Mouse (Mus musculus) hindbrain, embryonic 12.5 days (tissue): ENCODE results near the gene Spata31d1b. TPM values are rescaled to one million over a fixed set of nuclear protein-coding genes. Genes with fewer than 3 reads are reported as not detected.

Source experiments
- ATAC-seq: fragments of 200-750 bp; cut with Nextera tagmentation; 2 replicates; pipeline ENCODE4 v1.8.0; 2017; ENCODE audit warnings: moderate TSS enrichment; ENCODE audit not compliant: low FRiP score
- H3K27ac ChIP-seq: fragments of 300-500 bp; sonication (generic); 2 replicates; pipeline ENCODE4 v1.5.1; 2016; ENCODE audit warnings: mild to moderate bottlenecking
- H3K27me3 ChIP-seq: fragments of 300-500 bp; sonication (generic); 2 replicates; pipeline ENCODE4 v1.6.1; 2016; ENCODE audit warnings: mild to moderate bottlenecking
- H3K36me3 ChIP-seq: fragments of 300-500 bp; sonication (generic); 2 replicates; pipeline ENCODE4 v1.6.1; 2016; ENCODE audit warnings: mild to moderate bottlenecking
- H3K4me1 ChIP-seq: fragments of 300-500 bp; sonication (generic); 2 replicates; pipeline ENCODE4 v1.6.1; 2016
- H3K4me2 ChIP-seq: fragments of 300-500 bp; sonication (generic); replicated peaks from 2 replicates; pipeline ENCODE4 v1.6.1; 2016; ENCODE audit warnings: mild to moderate bottlenecking
- H3K4me3 ChIP-seq: fragments of 300-500 bp; sonication (generic); 2 replicates; pipeline ENCODE4 v1.5.1; 2016; ENCODE audit warnings: mild to moderate bottlenecking
- H3K9ac ChIP-seq: fragments of 300-500 bp; sonication (generic); 2 replicates; pipeline ENCODE4 v1.6.1; 2016; ENCODE audit warnings: mild to moderate bottlenecking, moderate library complexity
- H3K9me3 ChIP-seq: fragments of 300-500 bp; sonication (generic); replicated peaks from 2 replicates; pipeline ENCODE4 v1.6.1; 2016; ENCODE audit warnings: mild to moderate bottlenecking
- WGBS: fragments of 180-500 bp; shearing (Covaris S2); methylation state at CpG from one replicate; pipeline ENCODE4 v1.1.7; 2016; 5-methylcytosine and 5-hydroxymethylcytosine counted together
- polyA plus RNA-seq: library from polyadenylated mRNA; unstranded; fragments of >200 nt; fragmentation: Nextera tagmentation; extraction: Ambion mirVana; gene quantifications from 2 replicates; pipeline ENCODE4 v1.2.1, GENCODE M21; 2016

Spata31d1b gene
- polyA plus RNA-seq, 1 experiment from 2014 or later: not detected

- H3K4me1 ChIP-seq: peaks cover 15% of the 10 kb centered on the region
- no peak overlapping the region for H3K4me3 ChIP-seq
- H3K9me3 ChIP-seq: no peaks in the 10 kb centered on the region
- WGBS: 77% methylated on average over 12 of the region's 12 CpGs
- ATAC-seq: no peak
- H3K27ac ChIP-seq: no peak overlapping the region
- no peak overlapping the region for H3K9ac ChIP-seq
- no peaks in the 10 kb centered on the region for H3K27me3 ChIP-seq
- no peak overlapping the region for H3K4me2 ChIP-seq
- H3K36me3 ChIP-seq: no peaks in the 10 kb centered on the region
Measured at GRCm38 (mm10) chr13:59676316-59677229, 35.5 kb upstream of the Spata31d1b start.

- Histone ChIP-seq H3K36me3 (no peaks in the 10 kb centered on the region), H3K9me3 (no peaks in the 10 kb centered on the region), H3K4me1 (no peaks in the 10 kb centered on the region; the same call in 1 of the 2 replicates), H3K4me2 (no peak overlapping the region), H3K27ac (no peak overlapping the region), H3K9ac (no peak overlapping the region), H3K4me3 (no peak overlapping the region), H3K27me3 (no peaks in the 10 kb centered on the region)
- no peak for ATAC-seq
- 55% methylated on average over 4 of the region's 4 CpGs for WGBS
Measured at GRCm38 (mm10) chr13:59679306-59679705, 32.8 kb upstream of the Spata31d1b start.

DNA sequence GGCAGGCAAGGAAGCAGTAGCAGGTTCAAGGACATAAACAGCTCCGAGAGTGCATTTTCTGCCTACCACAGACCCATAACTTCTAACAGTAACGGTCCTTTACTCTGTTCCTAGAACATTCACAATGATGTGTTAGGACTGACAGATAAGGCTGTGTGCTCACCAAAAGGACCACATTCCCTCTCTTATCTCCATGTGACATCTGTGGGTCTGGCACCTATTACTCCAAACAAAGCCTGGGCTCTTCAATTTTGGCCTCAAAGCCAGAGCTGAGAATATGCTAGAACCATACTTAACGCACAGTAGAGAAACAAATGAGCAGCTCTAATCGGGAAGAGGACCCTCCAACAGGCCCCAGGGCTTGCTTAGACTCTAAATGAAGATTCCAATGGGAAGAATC lies 32.2 kb upstream of the Spata31d1b start:
- no peaks in the 10 kb centered on the region for H3K4me1 ChIP-seq
- WGBS: 82% methylated on average over 4 of the region's 4 CpGs
- H3K9ac ChIP-seq: no peak overlapping the region
- no peaks in the 10 kb centered on the region for H3K27me3 ChIP-seq
- no peak for ATAC-seq
- H3K4me2 ChIP-seq: no peak overlapping the region
- no peaks in the 10 kb centered on the region for H3K36me3 ChIP-seq
- no peak overlapping the region for H3K27ac ChIP-seq
- no peaks in the 10 kb centered on the region for H3K9me3 ChIP-seq
- no peak overlapping the region for H3K4me3 ChIP-seq

- no peak for ATAC-seq
- Histone ChIP-seq H3K9me3 (no peaks in the 10 kb centered on the region), H3K4me2 (no peak overlapping the region), H3K9ac (no peak overlapping the region), H3K4me3 (no peak overlapping the region), H3K4me1 (no peaks in the 10 kb centered on the region), H3K27ac (no peak overlapping the region), H3K36me3 (no peaks in the 10 kb centered on the region), H3K27me3 (no peaks in the 10 kb centered on the region)
- WGBS: 37% methylated on average over 7 of the region's 7 CpGs
Measured at GRCm38 (mm10) chr13:59682629-59683028, 29.5 kb upstream of the Spata31d1b start.

DNA sequence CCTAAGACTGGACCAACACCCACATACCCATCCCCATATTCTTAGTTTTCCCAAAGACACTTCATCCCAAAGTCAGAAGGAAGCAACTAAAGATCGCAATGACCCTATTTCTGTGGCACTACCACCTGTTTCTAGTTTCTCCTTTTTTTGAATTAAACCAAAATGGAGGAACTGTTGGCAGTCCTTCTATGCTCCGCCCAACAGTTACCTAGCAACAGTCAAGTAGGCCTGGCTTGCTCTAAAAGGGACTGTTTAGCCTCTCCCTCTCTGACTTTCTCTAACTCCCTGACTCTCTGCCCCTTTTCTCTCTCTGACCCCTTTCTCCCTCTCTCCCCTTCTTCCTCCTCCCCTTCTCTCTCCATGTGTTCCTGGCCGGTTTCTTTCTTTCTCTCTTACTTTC lies 26.8 kb upstream of the Spata31d1b start:
- H3K4me3 ChIP-seq: no peak overlapping the region
- no peaks in the 10 kb centered on the region for H3K4me1 ChIP-seq
- no peak overlapping the region for H3K9ac ChIP-seq
- H3K4me2 ChIP-seq: no peak overlapping the region
- no peaks in the 10 kb centered on the region for H3K36me3 ChIP-seq
- 81% methylated on average over 3 of the region's 3 CpGs for WGBS
- H3K9me3 ChIP-seq: no peaks in the 10 kb centered on the region
- ATAC-seq: no peak
- H3K27me3 ChIP-seq: no peaks in the 10 kb centered on the region
- H3K27ac ChIP-seq: no peak overlapping the region

- Histone ChIP-seq H3K9me3 (no peaks in the 10 kb centered on the region), H3K27ac (no peak overlapping the region), H3K4me2 (no peak overlapping the region), H3K4me3 (no peak overlapping the region), H3K36me3 (no peaks in the 10 kb centered on the region), H3K27me3 (peaks cover 5% of the 10 kb centered on the region; the same call in 1 of the 2 replicates), H3K9ac (no peak overlapping the region), H3K4me1 (0 out of 2 replicates have a peak, but pooled peaks cover 2% of the 10 kb centered on the region)
- ATAC-seq: no peak
- 63% methylated on average over 13 of the region's 13 CpGs for WGBS
Measured at GRCm38 (mm10) chr13:59688338-59688770, 23.7 kb upstream of the Spata31d1b start.

- ATAC-seq: no peak
- no peak overlapping the region for H3K4me2 ChIP-seq
- H3K36me3 ChIP-seq: no peaks in the 10 kb centered on the region
- H3K9me3 ChIP-seq: no peaks in the 10 kb centered on the region
- 0 out of 2 replicates have a peak, but pooled peaks cover 2% of the 10 kb centered on the region for H3K4me1 ChIP-seq
- H3K27me3 ChIP-seq: peaks cover 9% of the 10 kb centered on the region; the same call in 1 of the 2 replicates
- 91% methylated on average over 9 of the region's 9 CpGs for WGBS
- H3K9ac ChIP-seq: no peak overlapping the region
- no peak overlapping the region for H3K4me3 ChIP-seq
- no peak overlapping the region for H3K27ac ChIP-seq
Measured at GRCm38 (mm10) chr13:59689313-59689712, 22.8 kb upstream of the Spata31d1b start.

- 96% methylated on average over 3 of the region's 3 CpGs for WGBS
- no peak overlapping the region for H3K27ac ChIP-seq
- peaks cover 9% of the 10 kb centered on the region; the same call in 1 of the 2 replicates for H3K27me3 ChIP-seq
- 0 out of 2 replicates have a peak, but pooled peaks cover 2% of the 10 kb centered on the region for H3K4me1 ChIP-seq
- ATAC-seq: no peak
- H3K4me2 ChIP-seq: no peak overlapping the region
- no peak overlapping the region for H3K9ac ChIP-seq
- no peaks in the 10 kb centered on the region for H3K36me3 ChIP-seq
- no peaks in the 10 kb centered on the region for H3K9me3 ChIP-seq
- no peak overlapping the region for H3K4me3 ChIP-seq
Measured at GRCm38 (mm10) chr13:59689843-59690242, 22.2 kb upstream of the Spata31d1b start.

DNA sequence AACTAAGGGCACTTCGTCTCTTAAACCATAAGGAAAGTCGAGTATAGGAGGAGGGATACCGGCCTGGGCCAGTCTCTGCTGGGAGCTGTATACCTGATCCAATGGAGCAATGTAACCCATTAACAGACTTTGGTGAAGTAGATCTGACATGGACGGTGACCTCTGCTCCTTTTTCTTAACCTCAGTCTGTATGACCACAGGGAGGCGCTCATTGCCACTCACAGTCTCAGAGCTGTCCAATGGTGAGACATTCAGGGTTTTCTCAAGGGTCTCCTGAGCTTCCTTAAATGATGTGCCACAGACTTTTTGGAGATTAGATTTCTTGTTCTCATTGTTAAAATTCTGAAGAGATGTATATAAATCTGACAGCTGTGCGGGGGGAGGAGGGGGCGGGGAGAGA lies 21.5 kb upstream of the Spata31d1b start:
- Histone ChIP-seq H3K4me1 (0 out of 2 replicates have a peak, but pooled peaks cover 2% of the 10 kb centered on the region), H3K4me3 (no peak overlapping the region), H3K27me3 (peaks cover 9% of the 10 kb centered on the region; the same call in 1 of the 2 replicates), H3K4me2 (no peak overlapping the region), H3K9me3 (no peaks in the 10 kb centered on the region), H3K27ac (no peak overlapping the region), H3K36me3 (no peaks in the 10 kb centered on the region), H3K9ac (no peak overlapping the region)
- no peak for ATAC-seq
- WGBS: 81% methylated on average over 7 of the region's 7 CpGs

DNA sequence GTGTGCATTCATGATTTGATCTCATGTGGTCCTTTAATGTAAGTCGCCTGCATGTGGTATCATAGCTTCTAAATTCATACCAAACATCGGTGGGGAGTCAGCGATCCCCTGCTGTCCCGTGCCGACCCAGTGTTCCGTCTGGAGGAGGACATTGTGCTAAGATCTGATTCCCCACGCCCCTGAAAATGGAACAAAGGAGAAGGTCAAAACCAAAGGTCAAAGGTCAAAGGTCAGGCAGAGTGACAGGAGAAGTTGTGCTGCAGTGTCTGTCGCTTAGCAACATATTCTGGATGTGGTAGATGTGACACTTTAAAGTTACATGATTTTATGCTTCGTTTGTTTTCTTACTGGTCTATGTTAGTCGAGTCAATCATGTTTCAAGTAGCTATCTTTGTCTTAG lies 20.6 kb upstream of the Spata31d1b start:
- no peak overlapping the region for H3K27ac ChIP-seq
- no peak for ATAC-seq
- H3K27me3 ChIP-seq: peaks cover 9% of the 10 kb centered on the region; the same call in 1 of the 2 replicates
- no peak overlapping the region for H3K9ac ChIP-seq
- WGBS: 32% methylated on average over 10 of the region's 10 CpGs
- no peaks in the 10 kb centered on the region for H3K36me3 ChIP-seq
- H3K4me1 ChIP-seq: 0 out of 2 replicates have a peak, but pooled peaks cover 2% of the 10 kb centered on the region
- H3K4me3 ChIP-seq: no peak overlapping the region
- H3K9me3 ChIP-seq: no peaks in the 10 kb centered on the region
- H3K4me2 ChIP-seq: no peak overlapping the region

DNA sequence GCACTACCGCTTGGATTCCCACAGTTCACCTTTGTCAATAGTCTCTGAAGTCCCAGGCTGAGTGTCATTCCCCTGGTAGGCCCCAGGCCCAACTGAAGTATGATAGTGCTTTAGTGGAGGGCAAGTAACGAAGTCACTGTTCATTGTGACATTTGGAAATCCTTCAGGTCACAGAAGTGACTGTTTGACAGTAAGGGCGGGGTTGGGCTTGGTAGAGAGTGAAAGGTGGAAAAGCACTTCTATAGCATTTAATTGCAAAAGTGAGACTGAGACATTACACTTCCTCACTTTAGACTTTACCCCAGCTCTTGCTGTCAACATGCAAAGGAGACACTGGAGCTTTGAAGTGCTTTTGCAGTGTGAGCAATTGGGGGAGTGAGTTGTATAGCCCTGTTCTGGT lies 18.1 kb upstream of the Spata31d1b start, which contains the start of gene 4921517D22Rik:
Gene 4921517D22Rik, minus strand, starts transcription at position 101 of the 400 bp plus-strand sequence.
- Histone ChIP-seq H3K36me3 (no peaks in the 10 kb centered on the region), H3K4me1 (0 out of 2 replicates have a peak, but pooled peaks cover 2% of the 10 kb centered on the region), H3K4me3 (no peak within 1 kb of the TSS), H3K27me3 (peaks cover 9% of the 10 kb centered on the region; the same call in 1 of the 2 replicates), H3K27ac (no peak within 1 kb of the TSS), H3K4me2 (no peak within 1 kb of the TSS), H3K9me3 (no peaks in the 10 kb centered on the region), H3K9ac (no peak within 1 kb of the TSS)
- 87% methylated on average over 3 of the region's 3 CpGs for whole genome bisulfite sequencing
- ATAC-seq: no peak

DNA sequence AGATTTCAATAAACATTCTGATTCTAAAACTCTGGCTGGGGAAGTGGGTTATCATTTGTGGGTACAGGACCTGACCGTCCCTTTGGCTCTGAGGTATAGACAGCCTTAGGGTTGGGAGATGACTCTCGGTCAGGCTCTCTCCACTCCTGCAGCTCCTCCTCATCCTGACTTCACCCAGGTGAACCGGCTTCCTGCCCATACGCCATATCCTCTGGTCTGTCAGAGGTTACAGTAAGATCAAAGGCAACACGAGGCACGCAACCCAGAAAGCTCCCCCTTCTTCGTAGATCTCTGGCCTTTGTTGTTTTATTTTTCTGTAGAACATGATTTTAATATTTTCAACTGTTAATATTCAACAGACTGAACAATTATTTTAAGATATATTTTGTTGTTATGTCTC lies 16.3 kb upstream of the Spata31d1b start:
- Histone ChIP-seq H3K9me3 (no peaks in the 10 kb centered on the region), H3K9ac (no peak overlapping the region), H3K4me1 (0 out of 2 replicates have a peak, but pooled peaks cover 2% of the 10 kb centered on the region), H3K36me3 (no peaks in the 10 kb centered on the region), H3K27ac (no peak overlapping the region), H3K27me3 (peaks cover 9% of the 10 kb centered on the region; the same call in 1 of the 2 replicates), H3K4me2 (no peak overlapping the region), H3K4me3 (no peak overlapping the region)
- WGBS: 81% methylated on average over 7 of the region's 7 CpGs
- no peak for ATAC-seq
